Mouse (Mus musculus): Measurements from ENCODE around the gene Smarcd3.

DNA sequence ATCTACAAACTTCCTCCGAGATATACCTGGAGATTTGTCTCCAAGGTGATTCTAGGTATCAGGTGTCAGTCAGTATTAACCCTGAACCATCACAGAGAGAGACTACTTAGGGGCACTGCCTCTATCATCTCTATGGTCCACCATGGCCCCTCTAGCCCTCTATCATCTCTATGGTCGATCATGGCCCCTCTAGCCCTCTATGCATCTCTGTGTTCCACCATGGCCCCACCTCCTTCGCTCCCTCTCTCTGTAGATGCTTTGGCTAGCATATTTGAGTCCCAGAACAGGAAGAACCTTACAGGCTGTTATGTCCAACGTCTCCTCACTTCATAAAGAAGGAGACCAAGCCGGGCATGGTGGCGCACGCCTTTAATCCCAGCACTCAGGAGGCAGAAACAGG lies 81.6 kb downstream of the Smarcd3 start:
- TF ChIP-seq CTCF (IDR thresholded peaks at IDR 0.05; ENCODE audit: extremely low read depth, insufficient read depth, insufficient read length, insufficient replicate concordance) = no peak
- no peak for TF ChIP-seq POLR2A (IDR thresholded peaks at IDR 0.05; ENCODE audit: low read depth, low read length)

All from spleen, adult 2 months (tissue).